Mouse (Mus musculus): ENCODE measurements around the gene Lcn2.

DNA sequence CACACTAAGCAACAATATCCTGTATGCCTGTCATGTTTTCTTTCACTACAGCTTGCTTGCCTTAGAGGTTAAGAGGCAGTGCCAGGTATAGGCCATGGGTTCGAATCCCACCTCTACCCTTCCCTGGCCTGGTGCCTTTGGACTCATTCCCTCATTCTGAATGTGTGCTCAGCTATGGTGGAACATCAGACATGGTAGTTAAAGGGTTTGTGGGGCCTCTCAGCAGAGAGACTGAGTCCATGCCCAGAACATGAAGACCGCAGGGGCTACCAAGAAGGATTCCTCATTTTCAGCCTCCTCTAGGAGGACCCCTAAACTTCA, 44.7 kb downstream of the Lcn2 start:
- no peak for TF ChIP-seq CTCF (IDR thresholded peaks at IDR 0.05; ENCODE audit: extremely low read depth, insufficient read depth, low read length)
- TF ChIP-seq POLR2A (IDR thresholded peaks at IDR 0.05; ENCODE audit: extremely low read depth, insufficient read depth, low read length) = no peak
